Mouse (Mus musculus) MEL (cell line): ENCODE measurements at regions not wholly inside any gene's neighbourhood (a gene's known extent, or its start where the extent isn't known, plus 50 kb on each side); places are given as distances from the start of the nearest gene placed in this dataset.

ENCODE experiments used
- DNase-seq: peaks from one replicate; pipeline ENCODE4 v3.0.0; 2011; ENCODE audit warnings: low read depth, low spot score
- H3K27ac ChIP-seq: 2 replicates; pipeline ENCODE4 v1.5.1; 2012; ENCODE audit warnings: low read depth, mild to moderate bottlenecking, control low read depth, low read length, moderate library complexity; ENCODE audit not compliant: control insufficient read depth
- H3K27me3 ChIP-seq, 2 experiments: fragments of 150-350 bp in 1 of 2; sonication (generic) in 1 of 2; 2 replicates each; pipeline ENCODE4 v1.6.1; 2012; ENCODE audit warnings: low read length in 2 of 2, mild to moderate bottlenecking in 2 of 2, improper control_type of control experiment in 1 of 2, moderate library complexity in 1 of 2; ENCODE audit not compliant: insufficient read depth in 2 of 2, control insufficient read depth in 1 of 2
- H3K36me3 ChIP-seq, 2 experiments: 2 replicates each; pipeline ENCODE4 v1.6.1; 2012 to 2014; ENCODE audit warnings: low read length in 2 of 2, improper control_type of control experiment in 1 of 2, inconsistent platforms in 1 of 2, mild to moderate bottlenecking in 1 of 2; ENCODE audit not compliant: insufficient read depth in 2 of 2, control insufficient read depth in 1 of 2
- H3K4me1 ChIP-seq, 2 experiments: fragments of 150-350 bp in 1 of 2; sonication (generic) in 1 of 2; 2 replicates each; pipeline ENCODE4 v1.6.1; 2012; ENCODE audit warnings: low read length in 2 of 2, improper control_type of control experiment in 1 of 2, mild to moderate bottlenecking in 1 of 2; ENCODE audit not compliant: insufficient read depth in 2 of 2, control insufficient read depth in 1 of 2
- H3K4me3 ChIP-seq, 2 experiments: fragments of 150-350 bp in 1 of 2; sonication (generic) in 1 of 2; 2 replicates each; pipeline ENCODE4 v1.5.1; 2012; ENCODE audit warnings: low read depth in 2 of 2, low read length in 2 of 2, mild to moderate bottlenecking in 2 of 2, moderate library complexity in 2 of 2, control low read depth in 1 of 2, improper control_type of control experiment in 1 of 2; ENCODE audit not compliant: control insufficient read depth in 1 of 2, insufficient read depth in 1 of 2
- H3K79me2 ChIP-seq: 2 replicates; pipeline ENCODE4 v1.6.1; 2012; ENCODE audit warnings: mild to moderate bottlenecking, low read length, moderate library complexity; ENCODE audit not compliant: control insufficient read depth, poor library complexity, insufficient read depth
- H3K9ac ChIP-seq: 2 replicates; pipeline ENCODE4 v1.6.1; 2012; ENCODE audit warnings: low read depth, mild to moderate bottlenecking, control low read depth, low read length, moderate library complexity; ENCODE audit not compliant: control insufficient read depth, poor library complexity, severe bottlenecking
- H3K9me3 ChIP-seq: fragments of 150-350 bp; sonication (generic); replicated peaks from 2 replicates; pipeline ENCODE4 v1.6.1; 2012; ENCODE audit warnings: mild to moderate bottlenecking, low read length, improper control_type of control experiment, moderate library complexity; ENCODE audit not compliant: insufficient read depth
- BHLHE40 ChIP-seq: IDR thresholded peaks from 2 replicates; pipeline ENCODE4 v1.6.1; 2012; ENCODE audit warnings: low read depth, mild to moderate bottlenecking, inconsistent platforms, low read length, improper control_type of control experiment, borderline replicate concordance
- CHD1 ChIP-seq: IDR thresholded peaks from 2 replicates; pipeline ENCODE4 v1.6.1; 2012; ENCODE audit warnings: low read depth, mild to moderate bottlenecking, inconsistent platforms, low read length, improper control_type of control experiment
- CHD2 ChIP-seq: IDR thresholded peaks from 2 replicates; pipeline ENCODE4 v1.6.1; 2011; ENCODE audit warnings: low read length, improper control_type of control experiment
- CTCF ChIP-seq, 3 experiments: IDR thresholded peaks in 2 of 3; conservative IDR thresholded peaks in 1 of 3; 2 replicates each; pipeline ENCODE4 v1.5.1; 2011 to 2012; ENCODE audit warnings: low read length in 3 of 3, low read depth in 2 of 3, mild to moderate bottlenecking in 2 of 3, improper control_type of control experiment in 1 of 3, inconsistent platforms in 1 of 3, mixed read lengths in 1 of 3, moderate library complexity in 1 of 3; ENCODE audit not compliant: control insufficient read depth in 1 of 3, insufficient read depth in 1 of 3, poor library complexity in 1 of 3, severe bottlenecking in 1 of 3
- ETS1 ChIP-seq: IDR thresholded peaks from 2 replicates; pipeline ENCODE4 v1.6.1; 2012; ENCODE audit warnings: low read depth, mild to moderate bottlenecking, inconsistent platforms, low read length, improper control_type of control experiment, moderate library complexity
- GABPA ChIP-seq: IDR thresholded peaks from 2 replicates; pipeline ENCODE4 v1.6.1; 2012; ENCODE audit warnings: low read depth, mild to moderate bottlenecking, inconsistent platforms, low read length, improper control_type of control experiment, moderate library complexity
- HCFC1 ChIP-seq: IDR thresholded peaks from 2 replicates; pipeline ENCODE4 v1.6.1; 2012; ENCODE audit warnings: low read depth, mild to moderate bottlenecking, inconsistent platforms, low read length, improper control_type of control experiment, moderate library complexity
- KAT2A ChIP-seq: conservative IDR thresholded peaks from 2 replicates; pipeline ENCODE4 v1.6.1; 2012; ENCODE audit warnings: low read depth, low read length, improper control_type of control experiment, inconsistent platforms
- MAFK ChIP-seq: IDR thresholded peaks from 2 replicates; pipeline ENCODE4 v1.6.1; 2011; ENCODE audit warnings: low read depth, mild to moderate bottlenecking, low read length, improper control_type of control experiment, borderline replicate concordance
- MAX ChIP-seq: IDR thresholded peaks from 2 replicates; pipeline ENCODE4 v1.6.1; 2011; ENCODE audit warnings: low read length, improper control_type of control experiment
- MAZ ChIP-seq: IDR thresholded peaks from 2 replicates; pipeline ENCODE4 v1.6.1; 2012; ENCODE audit warnings: low read depth, mild to moderate bottlenecking, inconsistent platforms, low read length, improper control_type of control experiment
- MYB ChIP-seq: IDR thresholded peaks from 2 replicates; pipeline ENCODE4 v1.6.1; 2011; ENCODE audit warnings: mild to moderate bottlenecking, low read depth, low read length, improper control_type of control experiment
- MYC ChIP-seq: IDR thresholded peaks from 2 replicates; pipeline ENCODE4 v1.6.1; 2011; ENCODE audit warnings: low read depth, mild to moderate bottlenecking, low read length, improper control_type of control experiment, moderate library complexity
- NELFE ChIP-seq: IDR thresholded peaks from 2 replicates; pipeline ENCODE4 v1.6.1; 2011; ENCODE audit warnings: low read depth, low read length, improper control_type of control experiment
- NRF1 ChIP-seq: IDR thresholded peaks from 2 replicates; pipeline ENCODE4 v1.6.1; 2014; ENCODE audit warnings: low read depth, mild to moderate bottlenecking, inconsistent platforms, low read length, improper control_type of control experiment, moderate library complexity; ENCODE audit not compliant: poor library complexity, insufficient read depth, severe bottlenecking
- POLR2AphosphoS2 ChIP-seq: IDR thresholded peaks from 2 replicates; pipeline ENCODE4 v1.6.1; 2011; ENCODE audit warnings: low read length, improper control_type of control experiment
- POLR2AphosphoS5 ChIP-seq: IDR thresholded peaks from 2 replicates; pipeline ENCODE4 v1.6.1; 2012; ENCODE audit warnings: low read depth, borderline replicate concordance, mild to moderate bottlenecking, inconsistent platforms, low read length, moderate library complexity, mixed read lengths
- RAD21 ChIP-seq: IDR thresholded peaks from 2 replicates; pipeline ENCODE4 v1.6.1; 2011; ENCODE audit warnings: mild to moderate bottlenecking, low read depth, low read length, improper control_type of control experiment
- RCOR1 ChIP-seq: IDR thresholded peaks from 2 replicates; pipeline ENCODE4 v1.6.1; 2012; ENCODE audit warnings: low read depth, mild to moderate bottlenecking, inconsistent platforms, low read length, improper control_type of control experiment
- SIN3A ChIP-seq: IDR thresholded peaks from 2 replicates; pipeline ENCODE4 v1.6.1; 2012; ENCODE audit warnings: low read length, improper control_type of control experiment, inconsistent platforms
- SMC3 ChIP-seq: IDR thresholded peaks from 2 replicates; pipeline ENCODE4 v1.6.1; 2011; ENCODE audit warnings: low read depth, low read length, improper control_type of control experiment
- TAL1 ChIP-seq: IDR thresholded peaks from 2 replicates; pipeline ENCODE4 v1.6.1; 2012; ENCODE audit warnings: mild to moderate bottlenecking, inconsistent platforms, low read length, moderate library complexity, mixed read lengths
- TCF12 ChIP-seq: IDR thresholded peaks from 2 replicates; pipeline ENCODE4 v1.6.1; 2014; ENCODE audit warnings: low read depth, mild to moderate bottlenecking, inconsistent platforms, low read length, improper control_type of control experiment, moderate library complexity
- ZC3H11A ChIP-seq: IDR thresholded peaks from 2 replicates; pipeline ENCODE4 v1.6.1; 2012; ENCODE audit warnings: low read depth, mild to moderate bottlenecking, inconsistent platforms, low read length, improper control_type of control experiment
- ZKSCAN1 ChIP-seq: IDR thresholded peaks from 2 replicates; pipeline ENCODE4 v1.6.1; 2012; ENCODE audit warnings: low read depth, mild to moderate bottlenecking, inconsistent platforms, low read length, improper control_type of control experiment, moderate library complexity

DNA sequence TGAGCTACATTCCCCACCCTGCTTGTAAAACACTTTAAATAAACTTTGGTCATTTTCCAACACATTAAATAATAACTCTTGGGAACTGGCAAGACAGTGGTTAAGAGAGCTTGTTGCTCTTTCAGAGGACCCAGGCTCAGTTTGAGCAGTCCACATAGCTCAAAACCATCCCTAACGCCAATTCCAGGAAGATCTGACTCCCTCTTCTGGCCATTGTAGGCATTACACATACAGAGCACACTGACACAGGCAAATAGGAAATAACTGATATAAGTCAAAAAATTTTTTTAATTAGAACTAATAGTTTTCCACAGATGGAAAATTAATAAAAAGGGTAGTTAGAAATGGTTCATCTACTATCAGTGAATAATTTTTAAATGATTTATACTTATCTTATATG is 222.6 kb upstream of the Clint1 start:
- Histone ChIP-seq H3K9me3 (no peaks in the 10 kb centered on the region), H3K79me2 (no peaks in the 10 kb centered on the region), H3K27me3 (no peaks in the 10 kb centered on the region), H3K4me3 (no peak overlapping the region), H3K9ac (no peak overlapping the region), H3K36me3 (no peaks in the 10 kb centered on the region), H3K27ac (no peak overlapping the region), H3K4me1 (no peaks in the 10 kb centered on the region)
- peak in 2 of 3 experiments; percentile 56; a peak in 4 of 6 replicates for TF ChIP-seq CTCF (IDR thresholded peaks at IDR 0.05 in 2 of 3, conservative IDR thresholded peaks at IDR 0.05 in 1 of 3; ENCODE audit: control insufficient read depth in 1 of 3, insufficient read depth in 1 of 3, low read depth in 2 of 3, low read length in 3 of 3, poor library complexity in 1 of 3, severe bottlenecking in 1 of 3)
- no peak for TF ChIP-seq BHLHE40
- TF ChIP-seq SMC3: peak; percentile 52
- TF ChIP-seq KAT2A: no peak
- TF ChIP-seq ETS1: no peak
- TF ChIP-seq ZC3H11A: 0 out of 2 replicates have a peak, but pooled peaks have one; percentile 23
- TF ChIP-seq GABPA: no peak
- no peak for TF ChIP-seq POLR2AphosphoS5
- no peak for TF ChIP-seq CHD2
- no peak for TF ChIP-seq SIN3A
- peak; percentile 36 for TF ChIP-seq RAD21
- no peak for TF ChIP-seq HCFC1
- DNase-seq: peak; percentile 28

GRCm38 (mm10) chr11:45634535-45635235 is 217.2 kb upstream of the Clint1 start:
- Histone ChIP-seq H3K9me3 (no peaks in the 10 kb centered on the region), H3K27me3 (no peaks in the 10 kb centered on the region), H3K36me3 (no peaks in the 10 kb centered on the region), H3K79me2 (no peaks in the 10 kb centered on the region), H3K4me3 (no peak overlapping the region), H3K9ac (no peak overlapping the region), H3K4me1 (no peaks in the 10 kb centered on the region), H3K27ac (no peak overlapping the region)
- TF ChIP-seq RCOR1 (no peak), MYB (no peak), MAZ (no peak), TCF12 (no peak), POLR2AphosphoS2 (no peak), MYC (no peak), CTCF (IDR thresholded peaks at IDR 0.05 in 2 of 3, conservative IDR thresholded peaks at IDR 0.05 in 1 of 3; ENCODE audit: control insufficient read depth in 1 of 3, insufficient read depth in 1 of 3, low read depth in 2 of 3, low read length in 3 of 3, poor library complexity in 1 of 3, severe bottlenecking in 1 of 3) (no peak), NRF1 (no peak), MAFK (no peak), CHD2 (no peak), CHD1 (no peak), MAX (no peak), TAL1 (no peak), ZKSCAN1 (no peak), GABPA (no peak), NELFE (no peak), KAT2A (no peak)
- no peak for DNase-seq
